Mouse (Mus musculus): ENCODE results near the gene Hspb3.

DNA sequence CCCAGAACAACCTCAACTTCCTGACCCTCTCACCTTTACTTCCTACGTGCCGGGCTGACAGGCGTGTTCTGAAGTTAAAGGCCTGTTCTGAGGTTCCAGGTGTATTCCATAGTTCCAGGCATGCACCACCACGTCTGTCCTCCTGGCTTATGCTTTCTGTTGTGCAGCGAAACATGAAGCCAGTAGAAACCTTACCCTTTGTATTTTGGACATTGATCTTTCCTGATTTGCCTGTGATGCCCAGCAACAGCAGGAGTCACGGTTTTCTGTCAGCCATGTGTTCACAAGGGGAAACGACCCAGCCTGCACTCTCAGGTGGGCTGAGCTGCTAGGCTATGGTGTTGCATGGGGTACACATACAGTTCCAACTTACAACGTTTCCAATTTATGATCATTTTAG is 35.9 kb downstream of the Hspb3 start:
- no peak for TF ChIP-seq CTCF (IDR thresholded peaks at IDR 0.05; ENCODE audit: extremely low read depth, insufficient read depth, insufficient read length, insufficient replicate concordance)
- TF ChIP-seq POLR2A (IDR thresholded peaks at IDR 0.05; ENCODE audit: low read depth, low read length) = no peak

All from spleen, adult 2 months (tissue).